Mouse (Mus musculus) E14TG2a.4 (cell line): Measurements from ENCODE around the gene Arhgap22.

Experiments
- CTCF ChIP-seq: conservative IDR thresholded peaks from 2 replicates; pipeline ENCODE4 v1.5.1; 2014; ENCODE audit warnings: low read length
- NANOG ChIP-seq: IDR thresholded peaks from 2 replicates; pipeline ENCODE4 v1.6.1; 2014; ENCODE audit warnings: borderline replicate concordance, low read length, mixed read lengths
- POU5F1 ChIP-seq: IDR thresholded peaks from 2 replicates; pipeline ENCODE4 v1.6.1; 2014; ENCODE audit warnings: low read length, borderline replicate concordance

DNA sequence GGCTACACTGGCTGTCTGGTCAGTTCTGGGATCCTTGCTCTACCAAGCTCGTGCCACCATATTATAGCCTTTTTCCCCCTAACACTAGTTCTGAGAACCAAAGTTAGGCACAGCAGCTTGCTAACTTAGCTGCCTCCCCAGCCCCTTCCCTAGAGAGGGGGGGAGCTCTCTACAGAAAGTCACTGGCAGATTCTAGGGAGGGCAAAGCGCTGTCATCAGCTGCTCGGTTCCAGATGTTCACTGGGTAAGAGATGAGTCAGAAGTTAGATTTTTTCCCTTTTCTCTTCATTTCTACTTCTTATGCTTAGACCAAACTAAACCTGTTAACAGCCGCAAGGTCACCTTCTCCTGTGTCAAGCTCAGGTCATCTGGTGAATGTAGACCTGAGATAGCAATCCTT, 16.8 kb downstream of the Arhgap22 start:
- TF ChIP-seq CTCF (no peak), NANOG (no peak), POU5F1 (no peak)
